Mouse (Mus musculus) cerebral cortex, adult 2 months (tissue): ENCODE measurements around the gene Olfr319.

Experiments
- WGBS: fragments of 180-500 bp; shearing (Covaris S2); methylation state at CpG from one replicate; pipeline ENCODE4 v1.1.7; 2018; 5-methylcytosine and 5-hydroxymethylcytosine counted together

Olfr319 gene

GRCm38 (mm10) chr11:58698862-58699261, at the start of gene Olfr319:
Olfr319 (plus strand) TSS chr11:58699162.
- WGBS: 66% methylated on average over 3 of the region's 3 CpGs

GRCm38 (mm10) chr11:58655151-58655550, 43.8 kb upstream of the Olfr319 start:
- 90% methylated on average over 3 of the region's 3 CpGs for WGBS

- WGBS: 87% methylated on average over 4 of the region's 4 CpGs
Measured at GRCm38 (mm10) chr11:58658596-58658995, 40.4 kb upstream of the Olfr319 start, which contains the start of gene Olfr322. Olfr322 (plus strand) TSS chr11:58658782.

GRCm38 (mm10) chr11:58671825-58672224, 27.1 kb upstream of the Olfr319 start:
- 58% methylated on average over 4 of the region's 4 CpGs for WGBS

- WGBS: 81% methylated on average over 1 of the region's 1 CpGs
Measured at GRCm38 (mm10) chr11:58680799-58681198, 18.2 kb upstream of the Olfr319 start, which contains the start of gene Olfr320. Olfr320 (plus strand) TSS chr11:58681099.

- WGBS: 82% methylated on average over 11 of the region's 11 CpGs
Measured at GRCm38 (mm10) chr11:58709086-58709485, 10.1 kb downstream of the Olfr319 start.

- 91% methylated on average over 7 of the region's 7 CpGs for WGBS
Measured at GRCm38 (mm10) chr11:58717723-58718122, 18.8 kb downstream of the Olfr319 start.

GRCm38 (mm10) chr11:58719701-58720100, 20.7 kb downstream of the Olfr319 start:
- 85% methylated on average over 4 of the region's 4 CpGs for WGBS

GRCm38 (mm10) chr11:58723914-58724313, 25.0 kb downstream of the Olfr319 start, which contains the start of gene Olfr318:
Olfr318 (minus strand) TSS chr11:58724014.

GRCm38 (mm10) chr11:58727896-58728650, 29.1 kb downstream of the Olfr319 start:
- WGBS: 78% methylated on average over 6 of the region's 6 CpGs

GRCm38 (mm10) chr11:58733372-58733771, 34.4 kb downstream of the Olfr319 start:
- WGBS: 29% methylated on average over 3 of the region's 3 CpGs

GRCm38 (mm10) chr11:58738792-58739262, 39.9 kb downstream of the Olfr319 start, which contains the start of gene Olfr317:
Olfr317 (minus strand) TSS chr11:58739212.
- WGBS: 81% methylated on average over 4 of the region's 4 CpGs

GRCm38 (mm10) chr11:58751096-58751495, 52.1 kb downstream of the Olfr319 start:
- 74% methylated on average over 18 of the region's 18 CpGs for WGBS

- whole genome bisulfite sequencing: 82% methylated on average over 2 of the region's 2 CpGs
Measured at GRCm38 (mm10) chr11:58752434-58752833, 53.5 kb downstream of the Olfr319 start, which contains the start of gene Olfr316. Olfr316 (plus strand) TSS chr11:58752734.
